Mouse (Mus musculus) intestine, postnatal 0 days (tissue): ENCODE results near the gene A2m. TPM values are rescaled to one million over a fixed set of nuclear protein-coding genes. Genes with fewer than 3 reads are reported as not detected.

Experiments
- ATAC-seq: fragments of 200-750 bp; cut with Nextera tagmentation; 2 replicates; pipeline ENCODE4 v1.8.0; 2017; ENCODE audit warnings: mild to moderate bottlenecking, moderate TSS enrichment, moderate library complexity
- H3K27ac ChIP-seq: fragments of 300-500 bp; sonication (generic); 2 replicates; pipeline ENCODE4 v1.5.1; 2014; ENCODE audit warnings: mild to moderate bottlenecking, low read depth, low read length, moderate library complexity
- H3K27me3 ChIP-seq: fragments of 300-500 bp; sonication (generic); replicated peaks from 2 replicates; pipeline ENCODE4 v1.6.1; 2014; ENCODE audit warnings: low read length, mixed read lengths; ENCODE audit not compliant: control insufficient read depth, insufficient read depth
- H3K36me3 ChIP-seq: fragments of 300-500 bp; sonication (generic); 2 replicates; pipeline ENCODE4 v1.6.1; 2014; ENCODE audit warnings: mild to moderate bottlenecking, moderate library complexity; ENCODE audit not compliant: control insufficient read depth, insufficient read depth
- H3K4me1 ChIP-seq: fragments of 300-500 bp; sonication (generic); replicated peaks from 2 replicates; pipeline ENCODE4 v1.6.1; 2014; ENCODE audit warnings: antibody characterized with exemption, low read length, mixed read lengths; ENCODE audit not compliant: control insufficient read depth, insufficient read depth
- H3K4me2 ChIP-seq: fragments of 300-500 bp; sonication (generic); replicated peaks from 2 replicates; pipeline ENCODE4 v1.6.1; 2014; ENCODE audit warnings: low read depth, mild to moderate bottlenecking, moderate library complexity
- H3K4me3 ChIP-seq: fragments of 300-500 bp; sonication (generic); 2 replicates; pipeline ENCODE4 v1.5.1; 2014; ENCODE audit warnings: low read depth, low read length
- H3K9ac ChIP-seq: fragments of 300-500 bp; sonication (generic); 2 replicates; pipeline ENCODE4 v1.6.1; 2014; ENCODE audit warnings: mild to moderate bottlenecking, low read depth, low read length
- H3K9me3 ChIP-seq: fragments of 300-500 bp; sonication (generic); 2 replicates; pipeline ENCODE4 v1.6.1; 2016; ENCODE audit warnings: mixed run types; ENCODE audit not compliant: control insufficient read depth
- CTCF ChIP-seq: sonication (generic); IDR thresholded peaks from 2 replicates; pipeline ENCODE4 v1.5.1; 2016; ENCODE audit warnings: low read depth, mild to moderate bottlenecking, control low read depth, antibody characterized with exemption, moderate library complexity
- WGBS: fragments of 180-500 bp; shearing (Covaris S2); extraction: QIAGEN DNeasy Blood & Tissue Kit; methylation state at CpG from one replicate; pipeline ENCODE4 v1.1.7; 2014; 5-methylcytosine and 5-hydroxymethylcytosine counted together
- polyA plus RNA-seq: library from polyadenylated mRNA; unstranded; fragments of >200 nt; fragmentation: Nextera tagmentation; extraction: Ambion mirVana; gene quantifications from 2 replicates; pipeline ENCODE4 v1.2.1, GENCODE M21; 2015

A2m gene
- polyA plus RNA-seq = 0.04 and 0.05 TPM in 2 replicates

DNA sequence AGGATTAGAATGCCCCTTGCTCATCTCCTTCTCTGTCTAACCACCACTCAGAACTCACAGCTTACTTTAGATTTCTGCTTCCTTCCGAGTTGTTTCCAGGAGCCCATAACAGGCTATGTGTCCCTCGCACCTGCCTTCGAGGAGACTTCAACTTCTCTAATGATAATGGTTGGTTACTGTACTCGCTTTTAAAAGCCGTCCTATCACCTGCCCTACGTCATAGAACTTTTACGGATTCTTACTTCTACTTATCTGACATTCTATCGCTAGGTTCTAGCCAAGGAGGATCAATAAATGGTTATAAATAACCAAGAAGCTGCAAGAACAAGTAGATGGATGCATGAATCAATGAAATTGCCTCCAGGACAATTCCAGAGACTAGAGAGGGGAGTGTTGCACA, at the start of gene A2m:
A2m (plus strand) TSS at position 301 of the 400 bp plus-strand sequence.
- no peak within 1 kb of the TSS for H3K4me3 ChIP-seq
- 72% methylated on average over 8 of the region's 8 CpGs for WGBS
- TF ChIP-seq CTCF = no peak

DNA sequence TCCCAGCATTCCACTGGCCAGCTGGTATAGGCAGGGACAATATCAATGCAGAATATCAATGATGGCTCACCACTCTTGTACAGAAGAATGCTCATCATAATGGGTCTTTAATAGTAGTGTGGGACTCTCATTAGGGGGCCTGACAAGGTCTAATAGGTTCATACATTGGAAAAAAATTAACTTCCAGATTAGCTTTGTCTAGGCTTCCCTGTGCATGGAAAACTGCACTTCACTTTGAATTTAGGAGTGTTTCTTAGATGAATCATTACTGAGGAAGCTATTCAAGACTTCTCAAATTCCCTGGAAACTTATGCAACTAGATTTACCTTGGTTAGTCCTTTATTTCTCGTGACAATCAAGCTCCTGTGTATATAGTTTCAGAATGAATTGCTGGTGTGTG, 45.0 kb upstream of the A2m start:
- Histone ChIP-seq H3K36me3 (no peaks in the 10 kb centered on the region), H3K27ac (no peak overlapping the region), H3K4me1 (no peaks in the 10 kb centered on the region), H3K4me2 (no peak overlapping the region), H3K27me3 (no peaks in the 10 kb centered on the region), H3K4me3 (no peak overlapping the region), H3K9ac (no peak overlapping the region), H3K9me3 (no peaks in the 10 kb centered on the region)
- no peak for TF ChIP-seq CTCF
- WGBS = 26% methylated on average over 1 of the region's 1 CpGs
- no peak for ATAC-seq

More for the DNA sequence above, at the start of gene A2m:
- Histone ChIP-seq H3K4me2 (peak within 1 kb of the TSS; percentile 35; the same call in 1 of the 2 replicates), H3K4me1 (no peaks in the 10 kb centered on the region), H3K9me3 (no peaks in the 10 kb centered on the region), H3K36me3 (no peaks in the 10 kb centered on the region), H3K27ac (no peak within 1 kb of the TSS), H3K27me3 (no peaks in the 10 kb centered on the region), H3K9ac (no peak within 1 kb of the TSS)
- ATAC-seq = no peak

DNA sequence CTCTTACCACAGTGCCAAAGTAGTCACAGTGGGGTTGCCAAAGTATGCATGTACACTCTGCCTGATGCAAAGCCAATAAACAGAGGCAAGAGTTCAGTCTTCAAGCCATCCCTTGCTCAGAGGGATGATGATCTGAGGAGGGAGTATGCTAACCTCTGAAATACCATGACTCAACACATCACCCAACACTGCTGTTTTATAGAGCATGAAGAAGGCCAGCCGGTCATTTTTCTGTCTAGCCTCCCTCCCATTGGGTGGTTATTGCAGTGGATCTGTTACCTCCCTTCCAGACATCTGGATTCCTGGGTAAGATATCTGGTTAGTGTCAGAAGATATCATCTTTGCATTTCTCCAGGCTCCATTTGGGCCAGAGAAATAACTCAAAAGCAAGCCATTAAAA, 34.2 kb upstream of the A2m start:
- no peak for ATAC-seq
- Histone ChIP-seq H3K9ac (no peak overlapping the region), H3K9me3 (no peaks in the 10 kb centered on the region), H3K27me3 (no peaks in the 10 kb centered on the region), H3K4me3 (no peak overlapping the region), H3K36me3 (no peaks in the 10 kb centered on the region), H3K4me1 (no peaks in the 10 kb centered on the region), H3K4me2 (no peak overlapping the region), H3K27ac (no peak overlapping the region)
- 73% methylated on average over 1 of the region's 1 CpGs for WGBS
- no peak for TF ChIP-seq CTCF

DNA sequence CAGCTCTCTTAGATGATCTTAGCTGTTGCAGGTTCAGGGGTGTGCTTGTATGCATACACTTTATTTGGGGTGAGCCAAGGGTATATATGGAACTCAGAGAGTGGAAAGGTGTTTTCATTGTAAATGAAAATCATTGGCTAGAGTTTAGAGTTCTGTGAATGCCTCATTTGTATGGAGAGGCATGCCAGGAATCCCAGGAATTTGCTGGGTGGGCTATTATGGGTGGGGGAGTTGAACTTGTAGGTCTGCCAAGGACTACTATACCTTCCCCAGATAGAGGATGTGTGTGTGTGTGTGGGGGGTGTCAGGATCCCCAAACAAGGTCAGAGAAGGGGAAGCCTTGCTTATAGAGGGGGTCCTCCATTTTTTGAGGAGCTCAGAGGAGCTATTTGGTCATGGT, 27.3 kb upstream of the A2m start:
- no peak overlapping the region for H3K4me2 ChIP-seq
- H3K9ac ChIP-seq = no peak overlapping the region
- TF ChIP-seq CTCF = no peak
- no peaks in the 10 kb centered on the region for H3K4me1 ChIP-seq
- no peak for ATAC-seq
- H3K9me3 ChIP-seq = no peaks in the 10 kb centered on the region
- no peaks in the 10 kb centered on the region for H3K27me3 ChIP-seq
- H3K27ac ChIP-seq = no peak overlapping the region
- H3K36me3 ChIP-seq = no peaks in the 10 kb centered on the region
- no peak overlapping the region for H3K4me3 ChIP-seq

DNA sequence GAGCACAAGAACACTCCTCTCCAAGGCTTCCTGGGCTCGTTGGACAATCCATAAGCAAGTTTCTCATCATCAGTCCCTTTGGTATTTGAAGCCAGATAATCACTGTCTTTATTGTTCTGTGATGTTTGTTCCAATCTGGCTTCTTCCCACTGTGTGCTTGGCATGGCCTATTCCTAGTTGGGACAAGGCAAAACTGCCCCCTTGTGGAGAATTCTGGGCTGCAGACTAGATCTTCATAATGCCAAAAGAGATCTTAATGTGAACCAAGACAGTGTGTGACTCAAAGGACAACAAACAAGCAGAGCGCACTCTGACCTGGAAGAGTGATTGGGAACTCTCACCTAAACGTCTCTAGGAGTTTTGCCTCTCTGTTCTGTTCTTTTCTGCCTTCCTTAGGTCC, 23.4 kb upstream of the A2m start:
- WGBS = 40% methylated on average over 3 of the region's 3 CpGs
- peak; percentile 68 for TF ChIP-seq CTCF
- ATAC-seq = no peak
- Histone ChIP-seq H3K4me1 (no peaks in the 10 kb centered on the region), H3K9ac (no peak overlapping the region), H3K27me3 (no peaks in the 10 kb centered on the region), H3K27ac (no peak overlapping the region), H3K36me3 (no peaks in the 10 kb centered on the region), H3K4me3 (no peak overlapping the region), H3K4me2 (no peak overlapping the region), H3K9me3 (no peaks in the 10 kb centered on the region)

DNA sequence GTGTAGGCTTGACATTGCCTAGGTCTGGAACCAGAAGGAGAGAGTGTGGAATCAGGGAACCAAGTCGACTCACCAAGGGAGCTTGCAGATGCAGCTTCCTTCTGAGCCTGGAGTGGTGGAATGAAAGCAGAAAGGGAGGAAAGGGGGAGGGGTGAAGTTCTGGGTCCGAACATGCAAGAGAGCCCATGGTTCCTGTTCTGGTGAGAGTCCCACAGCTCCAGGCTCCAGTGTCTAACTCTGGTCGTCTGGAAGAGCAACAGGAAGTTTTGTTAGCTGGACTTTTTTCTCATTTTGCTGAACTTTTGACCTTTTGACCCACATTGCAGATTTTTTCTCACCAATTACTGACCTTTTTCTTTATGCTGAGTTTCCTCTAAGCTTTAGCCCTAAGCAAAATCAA, 17.7 kb upstream of the A2m start:
- no peaks in the 10 kb centered on the region for H3K4me1 ChIP-seq
- H3K27ac ChIP-seq = no peak overlapping the region
- no peak for ATAC-seq
- WGBS = 28% methylated on average over 3 of the region's 3 CpGs
- TF ChIP-seq CTCF = no peak
- no peaks in the 10 kb centered on the region for H3K27me3 ChIP-seq
- no peak overlapping the region for H3K4me3 ChIP-seq
- no peaks in the 10 kb centered on the region for H3K36me3 ChIP-seq
- no peak overlapping the region for H3K4me2 ChIP-seq
- no peak overlapping the region for H3K9ac ChIP-seq
- no peaks in the 10 kb centered on the region for H3K9me3 ChIP-seq

DNA sequence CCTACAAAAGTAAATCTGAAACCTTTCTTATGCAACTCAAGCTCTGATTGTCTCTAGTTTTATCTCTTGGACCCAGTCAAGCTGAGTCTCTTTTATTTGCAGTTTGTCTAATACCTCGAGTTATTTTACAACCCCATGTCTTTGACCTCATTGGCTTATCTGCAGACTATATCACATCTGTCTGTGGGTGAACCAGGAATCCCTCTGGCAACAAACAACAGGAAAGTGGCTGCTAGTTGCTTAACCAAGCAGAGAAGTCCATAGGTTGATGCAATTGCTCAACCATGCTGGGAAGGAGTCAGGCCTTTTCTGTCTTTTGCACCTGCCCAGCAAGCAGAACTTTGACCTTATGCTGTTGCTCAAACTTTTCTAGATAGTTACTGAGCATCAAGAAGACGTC, 12.7 kb upstream of the A2m start:
- Histone ChIP-seq H3K36me3 (no peaks in the 10 kb centered on the region), H3K9ac (no peak overlapping the region), H3K4me2 (no peak overlapping the region), H3K4me3 (no peak overlapping the region), H3K27ac (peak overlapping the region; percentile 35; the same call in 1 of the 2 replicates), H3K27me3 (no peaks in the 10 kb centered on the region), H3K4me1 (0 out of 2 replicates have a peak, but pooled peaks cover 5% of the 10 kb centered on the region), H3K9me3 (no peaks in the 10 kb centered on the region)
- ATAC-seq = peak; percentile 100
- WGBS = 31% methylated on average over 2 of the region's 2 CpGs
- no peak for TF ChIP-seq CTCF
